ENCODE assay signal across 8 mouse cellular contexts in the genomic region with DNA sequence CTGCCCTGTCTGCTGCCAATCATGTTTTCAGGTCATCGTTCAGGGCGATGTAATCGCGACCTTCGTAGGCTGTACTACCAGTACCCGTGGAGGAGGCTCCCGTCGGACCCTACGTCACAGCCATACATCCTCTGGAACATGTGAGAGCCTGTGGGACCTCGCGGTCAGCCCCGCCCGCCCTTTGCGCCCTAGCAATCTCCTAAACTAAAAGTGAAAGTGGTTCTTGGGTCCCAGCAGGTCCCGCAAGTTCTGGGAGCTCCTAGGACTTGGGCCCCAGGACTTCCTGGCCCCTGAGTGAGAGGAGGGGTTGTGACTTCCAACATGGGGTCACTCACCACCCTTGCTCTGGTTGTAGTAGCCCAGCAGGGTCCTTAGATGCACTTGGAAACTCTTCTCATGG. TPM values are rescaled to one million over a fixed set of nuclear protein-coding genes. Genes with fewer than 3 reads are reported as not detected.
A peak's percentile ranks its signal among the peaks of the same experiment; 100 is the strongest.
DNase-seq lines count a peak whose midpoint lies in the region; ATAC-seq and TF ChIP-seq lines count a peak whose summit lies in the region.

No protein-coding gene starts in this region.

- 2% methylated on average over 15 of the region's 15 CpGs for WGBS in embryonic facial prominence, embryonic 10.5 days
- WGBS in hindbrain, embryonic 10.5 days, result under 1% methylated on average over 15 of the region's 15 CpGs
- WGBS in limb, embryonic 14.5 days, result 3% methylated on average over 15 of the region's 15 CpGs
- WGBS in midbrain, embryonic 13.5 days, result 1% methylated on average over 15 of the region's 15 CpGs

- H3K4me1 ChIP-seq in erythroblast, embryonic 14.5 days (ENCODE audit: control insufficient read depth), result no peaks in the 10 kb centered on the region
- peaks cover 11% of the 10 kb centered on the region for H3K4me1 ChIP-seq in embryonic facial prominence, embryonic 10.5 days
- H3K4me1 ChIP-seq in hindbrain, embryonic 10.5 days (replicated peaks), result peaks cover 11% of the 10 kb centered on the region
- no peaks in the 10 kb centered on the region for H3K4me1 ChIP-seq in limb, embryonic 14.5 days (ENCODE audit: control insufficient read depth, insufficient read depth, low read length)
- peaks cover 9% of the 10 kb centered on the region for H3K4me1 ChIP-seq in midbrain, embryonic 13.5 days (replicated peaks)

- no peaks in the 10 kb centered on the region for H3K9me3 ChIP-seq in erythroblast, embryonic 14.5 days (ENCODE audit: control insufficient read depth, low read length)
- H3K9me3 ChIP-seq in embryonic facial prominence, embryonic 10.5 days, result no peaks in the 10 kb centered on the region
- H3K9me3 ChIP-seq in hindbrain, embryonic 10.5 days, result no peaks in the 10 kb centered on the region
- H3K9me3 ChIP-seq in limb, embryonic 14.5 days (ENCODE audit: control insufficient read depth, low read length), result no peaks in the 10 kb centered on the region
- H3K9me3 ChIP-seq in midbrain, embryonic 13.5 days, result no peaks in the 10 kb centered on the region

- peaks cover 35% of the 10 kb centered on the region for H3K27me3 ChIP-seq in erythroblast, embryonic 14.5 days (ENCODE audit: control insufficient read depth)
- peaks cover 91% of the 10 kb centered on the region for H3K27me3 ChIP-seq in embryonic facial prominence, embryonic 10.5 days (replicated peaks; ENCODE audit: low read depth, poor library complexity, severe bottlenecking)
- peaks cover 87% of the 10 kb centered on the region for H3K27me3 ChIP-seq in hindbrain, embryonic 10.5 days (ENCODE audit: insufficient read depth, poor library complexity, severe bottlenecking)
- peaks cover 38% of the 10 kb centered on the region for H3K27me3 ChIP-seq in limb, embryonic 14.5 days (ENCODE audit: control insufficient read depth, insufficient read depth, low read length)
- H3K27me3 ChIP-seq in midbrain, embryonic 13.5 days, result peaks cover 65% of the 10 kb centered on the region

- peak overlapping the region; percentile 29 for H3K4me3 ChIP-seq in erythroblast, embryonic 14.5 days (replicated peaks)
- H3K4me3 ChIP-seq in embryonic facial prominence, embryonic 10.5 days, result peak overlapping the region; percentile 53
- peak overlapping the region; percentile 52 for H3K4me3 ChIP-seq in hindbrain, embryonic 10.5 days
- peak overlapping the region; percentile 29 for H3K4me3 ChIP-seq in limb, embryonic 14.5 days (replicated peaks; ENCODE audit: low read length)
- peak overlapping the region; percentile 33 for H3K4me3 ChIP-seq in midbrain, embryonic 13.5 days (replicated peaks)

- H3K9ac ChIP-seq in limb, embryonic 14.5 days (ENCODE audit: low read depth, low read length, severe bottlenecking), result 0 out of 2 replicates have a peak overlapping the region, but pooled peaks have one; percentile 29
- no peak overlapping the region for H3K9ac ChIP-seq in midbrain, embryonic 13.5 days (replicated peaks)

- no peak for ATAC-seq in erythroblast, adult 5-6 weeks (replicated peaks; ENCODE audit: low FRiP score, poor library complexity, severe bottlenecking)
- no peak for ATAC-seq in limb, embryonic 14.5 days (ENCODE audit: low FRiP score, low read depth)
- ATAC-seq in midbrain, embryonic 13.5 days, result no peak

- DNase-seq in embryonic facial prominence, embryonic 10.5 days (ENCODE audit: low spot score), result peak; percentile 30
- DNase-seq in hindbrain, embryonic 10.5 days (ENCODE audit: low spot score), result peak; percentile 25
- DNase-seq in limb, embryonic 14.5 days (ENCODE audit: low spot score), result no peak
- DNase-seq in thymus, postnatal 36 days, result peak; percentile 29 to 52
- no peak for DNase-seq in layer of hippocampus, postnatal 36 days

- no peak for TF ChIP-seq POLR2A in limb, embryonic 14.5 days (IDR thresholded peaks at IDR 0.05; ENCODE audit: borderline replicate concordance, extremely low read depth, insufficient read depth, insufficient read length)

- no peak overlapping the region for H3K27ac ChIP-seq in embryonic facial prominence, embryonic 10.5 days (replicated peaks)
- H3K27ac ChIP-seq in hindbrain, embryonic 10.5 days, result no peak overlapping the region
- H3K27ac ChIP-seq in limb, embryonic 14.5 days (replicated peaks; ENCODE audit: low read depth, low read length), result no peak overlapping the region
- H3K27ac ChIP-seq in midbrain, embryonic 13.5 days, result no peak overlapping the region

- H3K36me3 ChIP-seq in erythroblast, embryonic 14.5 days (ENCODE audit: control insufficient read depth), result no peaks in the 10 kb centered on the region
- no peaks in the 10 kb centered on the region for H3K36me3 ChIP-seq in embryonic facial prominence, embryonic 10.5 days (replicated peaks)
- no peaks in the 10 kb centered on the region for H3K36me3 ChIP-seq in hindbrain, embryonic 10.5 days
- H3K36me3 ChIP-seq in limb, embryonic 14.5 days (ENCODE audit: control insufficient read depth, insufficient read depth, low read length), result no peaks in the 10 kb centered on the region
- H3K36me3 ChIP-seq in midbrain, embryonic 13.5 days, result no peaks in the 10 kb centered on the region

- peak overlapping the region; percentile 40 for H3K4me2 ChIP-seq in limb, embryonic 14.5 days (replicated peaks; ENCODE audit: low read depth, low read length, severe bottlenecking)
- H3K4me2 ChIP-seq in midbrain, embryonic 13.5 days (replicated peaks), result peak overlapping the region; percentile 53

RNA-seq across cellular contexts. Expression of a gene that starts 15.4 kb away (rescaled TPM):
- polyA plus RNA-seq in erythroblast, embryonic 14.5 days (2012), result not detected in 2 replicates
- total RNA-seq in erythroblast, adult 5-6 weeks (2015; ENCODE audit: low replicate concordance), result not detected in 2 replicates
- not detected in 2 replicates for total RNA-seq in erythroblast, adult 5-6 weeks (2017; ENCODE audit: low replicate concordance)
- not detected in 2 replicates for polyA plus RNA-seq in embryonic facial prominence, embryonic 10.5 days (2016; fragmentation: Nextera tagmentation; extraction: Ambion mirVana)
- polyA plus RNA-seq in hindbrain, embryonic 10.5 days (2016; fragmentation: Nextera tagmentation; extraction: Ambion mirVana), result not detected in 2 replicates
- 0.09 TPM in 1 of 2 replicates, not detected in the other for polyA plus RNA-seq in limb, embryonic 14.5 days (2012; rRNA removed)
- not detected in 2 replicates for polyA plus RNA-seq in limb, embryonic 14.5 days (2014; fragmentation: Nextera tagmentation; extraction: Ambion mirVana)
- polyA plus RNA-seq in midbrain, embryonic 13.5 days (2015; fragmentation: Nextera tagmentation; extraction: Ambion mirVana), result not detected in 2 replicates
- not detected for total RNA-seq in layer of hippocampus, postnatal 36 days (2021)

RNA-seq across cellular contexts. Expression of a gene that starts 37.1 kb away (rescaled TPM):
- polyA plus RNA-seq in erythroblast, embryonic 14.5 days (2012), result not detected in 2 replicates
- total RNA-seq in erythroblast, adult 5-6 weeks (2015; ENCODE audit: low replicate concordance), result not detected in 2 replicates
- not detected in 2 replicates for total RNA-seq in erythroblast, adult 5-6 weeks (2017; ENCODE audit: low replicate concordance)
- polyA plus RNA-seq in embryonic facial prominence, embryonic 10.5 days (2016; fragmentation: Nextera tagmentation; extraction: Ambion mirVana), result 0.11 TPM in 1 of 2 replicates, not detected in the other
- polyA plus RNA-seq in hindbrain, embryonic 10.5 days (2016; fragmentation: Nextera tagmentation; extraction: Ambion mirVana), result 0.22 TPM in 1 of 2 replicates, not detected in the other
- 0.05 TPM in 1 of 2 replicates, not detected in the other for polyA plus RNA-seq in limb, embryonic 14.5 days (2012; rRNA removed)
- not detected in 2 replicates for polyA plus RNA-seq in limb, embryonic 14.5 days (2014; fragmentation: Nextera tagmentation; extraction: Ambion mirVana)
- polyA plus RNA-seq in midbrain, embryonic 13.5 days (2015; fragmentation: Nextera tagmentation; extraction: Ambion mirVana), result not detected in 2 replicates
- total RNA-seq in layer of hippocampus, postnatal 36 days (2021), result not detected

RNA-seq across cellular contexts. Expression of a gene that starts 52.4 kb away (rescaled TPM):
- 13.4 and 19.7 TPM in 2 replicates for polyA plus RNA-seq in erythroblast, embryonic 14.5 days (2012)
- total RNA-seq in erythroblast, adult 5-6 weeks (2015; ENCODE audit: low replicate concordance), result 12.3 and 23.6 TPM in 2 replicates
- 4.8 and 5.4 TPM in 2 replicates for total RNA-seq in erythroblast, adult 5-6 weeks (2017; ENCODE audit: low replicate concordance)
- polyA plus RNA-seq in embryonic facial prominence, embryonic 10.5 days (2016; fragmentation: Nextera tagmentation; extraction: Ambion mirVana), result 86.2 and 95.7 TPM in 2 replicates
- polyA plus RNA-seq in hindbrain, embryonic 10.5 days (2016; fragmentation: Nextera tagmentation; extraction: Ambion mirVana), result 98.6 and 110 TPM in 2 replicates
- 73.2 and 87.5 TPM in 2 replicates for polyA plus RNA-seq in limb, embryonic 14.5 days (2012; rRNA removed)
- 113 and 123 TPM in 2 replicates for polyA plus RNA-seq in limb, embryonic 14.5 days (2014; fragmentation: Nextera tagmentation; extraction: Ambion mirVana)
- polyA plus RNA-seq in midbrain, embryonic 13.5 days (2015; fragmentation: Nextera tagmentation; extraction: Ambion mirVana), result 111 and 115 TPM in 2 replicates
- 10 to 100 TPM; 43.3 to 44.5 TPM for total RNA-seq in layer of hippocampus, postnatal 36 days (2021)

Comparison
In these comparisons a context has a peak if more than half of its experiments do, and no peak if none do; other contexts are left out.
1. DNase-seq: peak in embryonic facial prominence, embryonic 10.5 days (single experiment), hindbrain, embryonic 10.5 days (single experiment) and thymus, postnatal 36 days (2 of 2); none in limb, embryonic 14.5 days (single experiment) and layer of hippocampus, postnatal 36 days (0 of 2).
2. Peak in every context shown above with its lines, with median percentiles within 50 percentile points of each other: H3K4me3 ChIP-seq.